Mouse (Mus musculus): ENCODE data around the gene Tmem158.

DNA sequence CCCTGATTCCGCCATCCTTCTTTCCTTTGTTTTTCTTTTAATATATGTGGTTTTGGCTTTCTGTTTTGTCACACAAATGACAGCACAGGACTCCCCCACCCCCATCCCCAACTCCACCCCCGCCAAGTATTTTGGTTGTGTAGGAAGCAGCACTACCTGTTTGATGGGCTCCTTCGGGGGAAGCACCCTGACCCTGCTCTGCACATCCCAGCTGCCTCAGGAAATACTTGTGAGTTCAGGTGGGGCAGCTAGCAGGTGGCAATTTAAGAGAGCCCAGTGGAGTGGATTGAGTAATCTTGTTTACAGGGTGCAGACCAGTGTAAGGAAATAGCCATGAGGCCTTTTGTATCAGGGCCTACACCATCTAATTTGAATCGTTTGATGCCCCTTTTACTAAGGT lies 30.7 kb downstream of the Tmem158 start:
- TF ChIP-seq CTCF (IDR thresholded peaks at IDR 0.05) (no peak), EP300 (IDR thresholded peaks at IDR 0.05) (no peak)
